Mouse (Mus musculus) heart, embryonic 10.5 days (tissue): Measurements from ENCODE around the gene Klhdc8a. TPM values are rescaled to one million over a fixed set of nuclear protein-coding genes. Genes with fewer than 3 reads are reported as not detected.
A peak's percentile ranks its signal among the peaks of the same experiment; 100 is the strongest.
"Not testable (repeated sequence)": the region's sequence is repeated elsewhere in the genome, so short reads cannot be mapped to it uniquely, and the experiment has no call there.

Experiments
- DNase-seq: peaks from one replicate; pipeline ENCODE4 v3.0.0-alpha.2; 2017; ENCODE audit warnings: low spot score
- H3K27ac ChIP-seq: fragments of 300-500 bp; sonication (generic); 2 replicates; pipeline ENCODE4 v1.5.1; 2016; ENCODE audit warnings: mild to moderate bottlenecking
- H3K27me3 ChIP-seq: fragments of 300-500 bp; sonication (generic); 2 replicates; pipeline ENCODE4 v1.6.1; 2016; ENCODE audit warnings: mild to moderate bottlenecking; ENCODE audit not compliant: poor library complexity, insufficient read depth, severe bottlenecking
- H3K36me3 ChIP-seq: fragments of 300-500 bp; sonication (generic); 2 replicates; pipeline ENCODE4 v1.6.1; 2016; ENCODE audit warnings: mild to moderate bottlenecking, moderate library complexity
- H3K4me1 ChIP-seq: fragments of 300-500 bp; sonication (generic); 2 replicates; pipeline ENCODE4 v1.6.1; 2016; ENCODE audit warnings: mild to moderate bottlenecking
- H3K4me3 ChIP-seq: fragments of 300-500 bp; sonication (generic); 2 replicates; pipeline ENCODE4 v1.5.1; 2016; ENCODE audit warnings: mild to moderate bottlenecking, moderate library complexity
- H3K9me3 ChIP-seq: fragments of 300-500 bp; sonication (generic); 2 replicates; pipeline ENCODE4 v1.6.1; 2016; ENCODE audit warnings: mild to moderate bottlenecking, moderate library complexity
- WGBS: fragments of 180-500 bp; shearing (Covaris S2); methylation state at CpG from one replicate; pipeline ENCODE4 v1.1.7; 2016; 5-methylcytosine and 5-hydroxymethylcytosine counted together
- polyA plus RNA-seq: library from polyadenylated mRNA; unstranded; fragments of >200 nt; fragmentation: Nextera tagmentation; extraction: Ambion mirVana; gene quantifications from 2 replicates; pipeline ENCODE4 v1.2.1, GENCODE M21; 2016

The Klhdc8a gene
- polyA plus RNA-seq, 1 experiment from 2014 or later: 0.60 TPM

GRCm38 (mm10) chr1:132343656-132344055 is 45.2 kb downstream of the Klhdc8a start:
- DNase-seq: no peak
- Histone ChIP-seq H3K9me3 (no peaks in the 10 kb centered on the region), H3K4me1 (peaks cover 26% of the 10 kb centered on the region), H3K27me3 (peaks cover 6% of the 10 kb centered on the region; the same call in 1 of the 2 replicates), H3K4me3 (no peak overlapping the region), H3K36me3 (no peaks in the 10 kb centered on the region), H3K27ac (no peak overlapping the region)
- WGBS: 88% methylated on average over 1 of the region's 1 CpGs

GRCm38 (mm10) chr1:132345514-132345913 is 47.1 kb downstream of the Klhdc8a start:
- Histone ChIP-seq H3K27ac (peak overlapping the region; percentile 19; the same call in 1 of the 2 replicates), H3K36me3 (no peaks in the 10 kb centered on the region), H3K9me3 (no peaks in the 10 kb centered on the region), H3K27me3 (peaks cover 6% of the 10 kb centered on the region; the same call in 1 of the 2 replicates), H3K4me3 (no peak overlapping the region), H3K4me1 (peaks cover 26% of the 10 kb centered on the region)
- WGBS: 77% methylated on average over 4 of the region's 4 CpGs
- no peak for DNase-seq

GRCm38 (mm10) chr1:132346134-132346851 is 47.9 kb downstream of the Klhdc8a start:
- WGBS: 61% methylated on average over 12 of the region's 12 CpGs

GRCm38 (mm10) chr1:132346951-132347350 is 48.5 kb downstream of the Klhdc8a start:
- H3K27ac ChIP-seq: peak overlapping the region; percentile 19; the same call in 1 of the 2 replicates

More at GRCm38 (mm10) chr1:132346134-132346851, 47.9 kb downstream of the Klhdc8a start:
- H3K27me3 ChIP-seq: peaks cover 6% of the 10 kb centered on the region; the same call in 1 of the 2 replicates
- H3K4me1 ChIP-seq: peaks cover 26% of the 10 kb centered on the region
- no peak overlapping the region for H3K4me3 ChIP-seq
- H3K36me3 ChIP-seq: no peaks in the 10 kb centered on the region
- no peak for DNase-seq
- no peaks in the 10 kb centered on the region for H3K9me3 ChIP-seq
- H3K27ac ChIP-seq: peak overlapping the region; percentile 19

GRCm38 (mm10) chr1:132348401-132348800 is 50.0 kb downstream of the Klhdc8a start:
- WGBS: 79% methylated on average over 5 of the region's 5 CpGs
- Histone ChIP-seq H3K27ac (no peak overlapping the region), H3K36me3 (no peaks in the 10 kb centered on the region), H3K27me3 (peaks cover 6% of the 10 kb centered on the region; the same call in 1 of the 2 replicates), H3K9me3 (no peaks in the 10 kb centered on the region), H3K4me1 (peaks cover 21% of the 10 kb centered on the region), H3K4me3 (no peak overlapping the region)
- DNase-seq: no peak

More at GRCm38 (mm10) chr1:132346951-132347350, 48.5 kb downstream of the Klhdc8a start:
- Histone ChIP-seq H3K36me3 (no peaks in the 10 kb centered on the region), H3K4me1 (peaks cover 20% of the 10 kb centered on the region), H3K4me3 (no peak overlapping the region), H3K27me3 (peaks cover 6% of the 10 kb centered on the region; the same call in 1 of the 2 replicates), H3K9me3 (no peaks in the 10 kb centered on the region)
- no peak for DNase-seq

- not testable (repeated sequence) for H3K27me3 ChIP-seq, H3K4me3 ChIP-seq, H3K36me3 ChIP-seq, H3K9me3 ChIP-seq, H3K27ac ChIP-seq, DNase-seq
- H3K4me1 ChIP-seq: peaks cover 28% of the 10 kb centered on the region
Observed at GRCm38 (mm10) chr1:132349049-132349448, 50.6 kb downstream of the Klhdc8a start.

- not testable (repeated sequence) for H3K4me3 ChIP-seq, H3K27me3 ChIP-seq, DNase-seq, H3K36me3 ChIP-seq, H3K27ac ChIP-seq, H3K9me3 ChIP-seq
- peaks cover 32% of the 10 kb centered on the region for H3K4me1 ChIP-seq
- 92% methylated on average over 3 of the region's 3 CpGs for WGBS
Observed at GRCm38 (mm10) chr1:132349601-132350000, 51.2 kb downstream of the Klhdc8a start.

GRCm38 (mm10) chr1:132351058-132351457 is 52.6 kb downstream of the Klhdc8a start:
- no peak for DNase-seq
- Histone ChIP-seq H3K27ac (no peak overlapping the region), H3K36me3 (no peaks in the 10 kb centered on the region), H3K9me3 (no peaks in the 10 kb centered on the region), H3K4me3 (no peak overlapping the region), H3K4me1 (peaks cover 39% of the 10 kb centered on the region), H3K27me3 (no peaks in the 10 kb centered on the region; the same call in 1 of the 2 replicates)
- 90% methylated on average over 4 of the region's 4 CpGs for WGBS

- H3K4me1 ChIP-seq: peaks cover 37% of the 10 kb centered on the region
- no peak overlapping the region for H3K27ac ChIP-seq
- H3K4me3 ChIP-seq: no peak overlapping the region
- WGBS: 36% methylated on average over 5 of the region's 5 CpGs
- no peaks in the 10 kb centered on the region for H3K9me3 ChIP-seq
- no peaks in the 10 kb centered on the region for H3K27me3 ChIP-seq
- peaks cover 16% of the 10 kb centered on the region for H3K36me3 ChIP-seq
- DNase-seq: no peak
Observed at GRCm38 (mm10) chr1:132353389-132353788, 55.0 kb downstream of the Klhdc8a start.

GRCm38 (mm10) chr1:132354234-132354633 is 55.8 kb downstream of the Klhdc8a start:
- Histone ChIP-seq H3K27me3 (no peaks in the 10 kb centered on the region), H3K36me3 (peaks cover 24% of the 10 kb centered on the region), H3K27ac (no peak overlapping the region), H3K4me3 (no peak overlapping the region), H3K9me3 (no peaks in the 10 kb centered on the region), H3K4me1 (peaks cover 37% of the 10 kb centered on the region)
- WGBS: 81% methylated on average over 9 of the region's 9 CpGs
- DNase-seq: no peak

GRCm38 (mm10) chr1:132355162-132355601 is 56.8 kb downstream of the Klhdc8a start:
- no peaks in the 10 kb centered on the region for H3K27me3 ChIP-seq
- no peaks in the 10 kb centered on the region for H3K9me3 ChIP-seq
- H3K4me3 ChIP-seq: no peak overlapping the region
- H3K27ac ChIP-seq: peak overlapping the region; percentile 53
- H3K4me1 ChIP-seq: peaks cover 37% of the 10 kb centered on the region
- 61% methylated on average over 6 of the region's 6 CpGs for WGBS
- peaks cover 34% of the 10 kb centered on the region for H3K36me3 ChIP-seq
- no peak for DNase-seq

GRCm38 (mm10) chr1:132355841-132356242 is 57.4 kb downstream of the Klhdc8a start:
- Histone ChIP-seq H3K27me3 (no peaks in the 10 kb centered on the region), H3K4me3 (no peak overlapping the region), H3K27ac (no peak overlapping the region), H3K4me1 (peaks cover 37% of the 10 kb centered on the region), H3K36me3 (peaks cover 41% of the 10 kb centered on the region), H3K9me3 (no peaks in the 10 kb centered on the region)
- DNase-seq: peak; percentile 92
- under 1% methylated on average over 3 of the region's 3 CpGs for WGBS

GRCm38 (mm10) chr1:132356841-132357240 is 58.4 kb downstream of the Klhdc8a start:
- Histone ChIP-seq H3K9me3 (no peaks in the 10 kb centered on the region), H3K4me1 (peaks cover 41% of the 10 kb centered on the region), H3K4me3 (no peak overlapping the region), H3K36me3 (peaks cover 49% of the 10 kb centered on the region), H3K27ac (no peak overlapping the region), H3K27me3 (no peaks in the 10 kb centered on the region)
- DNase-seq: no peak
- 42% methylated on average over 1 of the region's 1 CpGs for WGBS
